Mouse (Mus musculus): ENCODE measurements around the gene Hoxb7. TPM values are rescaled to one million over a fixed set of nuclear protein-coding genes. Genes with fewer than 3 reads are reported as not detected.

Hoxb7 gene
- polyA plus RNA-seq, 1 experiment from 2014 or later, result 0.18 TPM

GRCm38 (mm10) chr11:96327750-96328149, 41.3 kb downstream of the Hoxb7 start:
- WGBS (ENCODE audit: insufficient replicate concordance), result 33% methylated on average over 5 of the region's 5 CpGs
- Histone ChIP-seq H3K9ac (no peak overlapping the region), H3K27ac (no peak overlapping the region), H3K9me3 (replicated peaks) (no peaks in the 10 kb centered on the region), H3K4me3 (no peak overlapping the region), H3K27me3 (replicated peaks) (peaks cover 100% of the 10 kb centered on the region), H3K4me2 (0 out of 2 replicates have a peak overlapping the region, but pooled peaks have one; percentile 6), H3K36me3 (no peaks in the 10 kb centered on the region), H3K4me1 (no peaks in the 10 kb centered on the region)
- no peak for ATAC-seq

GRCm38 (mm10) chr11:96328605-96329004, 42.2 kb downstream of the Hoxb7 start:
- no peak overlapping the region for H3K9ac ChIP-seq
- H3K9me3 ChIP-seq (replicated peaks), result no peaks in the 10 kb centered on the region
- peaks cover 100% of the 10 kb centered on the region for H3K27me3 ChIP-seq (replicated peaks)
- no peak overlapping the region for H3K4me3 ChIP-seq
- ATAC-seq, result no peak
- no peak overlapping the region for H3K27ac ChIP-seq
- 39% methylated on average over 8 of the region's 8 CpGs for WGBS (ENCODE audit: insufficient replicate concordance)
- no peak overlapping the region for H3K4me2 ChIP-seq
- H3K36me3 ChIP-seq, result no peaks in the 10 kb centered on the region
- no peaks in the 10 kb centered on the region for H3K4me1 ChIP-seq

GRCm38 (mm10) chr11:96332105-96332504, 45.7 kb downstream of the Hoxb7 start:
- Histone ChIP-seq H3K4me1 (no peaks in the 10 kb centered on the region), H3K27me3 (replicated peaks) (peaks cover 99% of the 10 kb centered on the region), H3K27ac (no peak overlapping the region), H3K9ac (no peak overlapping the region), H3K4me3 (no peak overlapping the region), H3K36me3 (no peaks in the 10 kb centered on the region), H3K9me3 (replicated peaks) (no peaks in the 10 kb centered on the region), H3K4me2 (peak overlapping the region; percentile 47; the same call in 1 of the 2 replicates)
- no peak for ATAC-seq
- 6% methylated on average over 8 of the region's 8 CpGs for WGBS (ENCODE audit: insufficient replicate concordance)

DNA sequence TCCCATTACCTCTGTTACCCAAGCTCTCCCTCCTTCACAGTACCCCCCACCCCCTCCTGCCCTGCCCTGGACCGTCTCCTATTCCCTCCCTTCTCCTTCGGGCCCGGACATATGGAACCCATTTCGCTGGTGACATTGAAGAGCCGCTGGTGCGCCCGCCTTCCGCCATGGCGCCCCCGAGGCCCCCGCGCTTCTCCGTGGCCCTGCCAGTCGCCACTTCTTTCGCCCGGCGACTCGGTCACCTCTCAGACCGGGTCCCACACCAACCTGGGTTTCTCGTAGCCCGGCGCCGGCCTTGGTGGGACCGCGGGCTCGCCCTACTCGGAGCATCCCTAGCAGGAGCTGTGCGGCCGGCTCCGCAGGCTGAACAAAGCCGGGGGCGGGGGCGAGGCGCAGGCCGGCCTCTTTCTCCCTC, 46.2 kb downstream of the Hoxb7 start:
- 4% methylated on average over 28 of the region's 35 CpGs for WGBS (ENCODE audit: insufficient replicate concordance)
- Histone ChIP-seq H3K36me3 (no peaks in the 10 kb centered on the region), H3K27me3 (replicated peaks) (peaks cover 99% of the 10 kb centered on the region), H3K9me3 (replicated peaks) (no peaks in the 10 kb centered on the region), H3K4me1 (no peaks in the 10 kb centered on the region), H3K4me3 (peak overlapping the region; percentile 32), H3K27ac (peak overlapping the region; percentile 58), H3K9ac (0 out of 2 replicates have a peak overlapping the region, but pooled peaks have one; percentile 23), H3K4me2 (peak overlapping the region; percentile 47)
- no peak for ATAC-seq

DNA sequence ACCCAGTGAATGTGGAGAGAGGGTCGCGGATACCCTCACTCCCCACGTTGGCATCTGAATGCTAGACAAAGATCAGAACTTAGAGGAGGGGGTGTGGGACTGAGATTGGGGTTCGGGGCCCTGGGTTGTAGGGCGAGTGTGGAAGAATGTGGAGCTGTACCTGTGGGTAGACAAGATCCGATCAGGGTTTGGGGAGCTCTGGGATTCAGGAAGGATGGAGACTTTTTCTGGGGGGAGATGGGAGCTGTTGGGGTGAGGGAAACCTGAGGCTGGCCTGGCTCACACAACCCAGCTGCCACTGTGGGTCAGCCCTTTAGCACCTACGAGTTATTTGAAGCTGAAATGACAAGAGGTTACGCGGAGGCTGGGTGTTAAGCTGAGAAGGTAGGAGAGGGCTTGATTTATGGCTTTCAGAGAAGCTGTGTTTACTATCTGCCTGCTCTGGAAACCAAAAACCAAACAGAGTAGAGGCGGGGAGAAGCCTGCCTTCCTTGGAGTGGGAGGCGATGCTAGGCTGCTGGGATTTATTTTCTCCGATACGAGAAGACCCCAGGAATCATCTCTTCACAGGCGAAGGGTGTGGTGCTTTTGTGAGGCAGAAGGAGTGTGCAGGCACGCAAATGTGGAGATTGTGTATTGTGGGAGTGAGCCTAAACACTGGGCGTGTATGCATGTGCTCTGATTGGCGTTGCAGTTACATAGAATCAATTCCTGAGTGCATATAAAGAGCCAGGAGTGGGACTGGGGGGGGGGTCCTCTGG, 47.0 kb downstream of the Hoxb7 start:
- H3K9me3 ChIP-seq (replicated peaks), result no peaks in the 10 kb centered on the region
- H3K4me3 ChIP-seq, result peak overlapping the region; percentile 32; the same call in 1 of the 2 replicates
- H3K4me1 ChIP-seq, result no peaks in the 10 kb centered on the region
- H3K4me2 ChIP-seq, result peak overlapping the region; percentile 47
- H3K9ac ChIP-seq, result peak overlapping the region; percentile 23; the same call in 1 of the 2 replicates
- H3K36me3 ChIP-seq, result no peaks in the 10 kb centered on the region
- peak overlapping the region; percentile 58 for H3K27ac ChIP-seq
- ATAC-seq, result no peak
- 26% methylated on average over 17 of the region's 17 CpGs for WGBS (ENCODE audit: insufficient replicate concordance)
- peaks cover 99% of the 10 kb centered on the region for H3K27me3 ChIP-seq (replicated peaks)

DNA sequence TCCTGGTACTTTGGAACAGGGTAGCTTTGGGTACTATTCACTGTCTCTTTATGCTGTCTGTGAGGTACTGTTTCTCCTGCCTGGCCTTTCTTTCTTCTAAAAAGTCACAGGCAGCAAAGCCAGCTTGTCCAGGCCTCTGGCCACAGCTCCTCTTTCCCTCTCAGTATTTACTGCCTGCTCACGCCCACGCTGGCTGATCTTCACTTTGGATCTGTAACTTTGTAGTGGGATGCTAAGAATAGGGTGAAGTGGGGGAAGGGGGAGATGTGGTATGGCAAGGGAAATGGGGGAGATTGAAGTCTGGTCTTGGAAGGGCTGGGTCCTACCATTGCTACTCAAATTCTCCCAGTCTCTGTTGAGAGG, 47.6 kb downstream of the Hoxb7 start:
- 35% methylated on average over 2 of the region's 2 CpGs for WGBS (ENCODE audit: insufficient replicate concordance)
- Histone ChIP-seq H3K9me3 (replicated peaks) (no peaks in the 10 kb centered on the region), H3K9ac (no peak overlapping the region), H3K4me1 (no peaks in the 10 kb centered on the region), H3K27me3 (replicated peaks) (peaks cover 99% of the 10 kb centered on the region), H3K4me2 (0 out of 2 replicates have a peak overlapping the region, but pooled peaks have one; percentile 47), H3K27ac (peak overlapping the region; percentile 10; the same call in 1 of the 2 replicates), H3K4me3 (no peak overlapping the region), H3K36me3 (no peaks in the 10 kb centered on the region)
- no peak for ATAC-seq

GRCm38 (mm10) chr11:96334998-96335397, 48.6 kb downstream of the Hoxb7 start:
- no peak overlapping the region for H3K4me2 ChIP-seq
- H3K9me3 ChIP-seq (replicated peaks), result no peaks in the 10 kb centered on the region
- H3K27me3 ChIP-seq (replicated peaks), result peaks cover 99% of the 10 kb centered on the region
- H3K4me3 ChIP-seq, result no peak overlapping the region
- no peak overlapping the region for H3K27ac ChIP-seq
- no peak for ATAC-seq
- no peaks in the 10 kb centered on the region for H3K36me3 ChIP-seq
- no peaks in the 10 kb centered on the region for H3K4me1 ChIP-seq
- no peak overlapping the region for H3K9ac ChIP-seq
- WGBS (ENCODE audit: insufficient replicate concordance), result 35% methylated on average over 2 of the region's 3 CpGs

GRCm38 (mm10) chr11:96336597-96336996, 50.2 kb downstream of the Hoxb7 start:
- Histone ChIP-seq H3K27ac (no peak overlapping the region), H3K36me3 (no peaks in the 10 kb centered on the region), H3K4me3 (no peak overlapping the region), H3K9ac (no peak overlapping the region), H3K27me3 (replicated peaks) (peaks cover 99% of the 10 kb centered on the region), H3K4me2 (no peak overlapping the region), H3K4me1 (no peaks in the 10 kb centered on the region), H3K9me3 (replicated peaks) (no peaks in the 10 kb centered on the region)
- WGBS (ENCODE audit: insufficient replicate concordance), result 18% methylated on average over 2 of the region's 2 CpGs
- no peak for ATAC-seq

DNA sequence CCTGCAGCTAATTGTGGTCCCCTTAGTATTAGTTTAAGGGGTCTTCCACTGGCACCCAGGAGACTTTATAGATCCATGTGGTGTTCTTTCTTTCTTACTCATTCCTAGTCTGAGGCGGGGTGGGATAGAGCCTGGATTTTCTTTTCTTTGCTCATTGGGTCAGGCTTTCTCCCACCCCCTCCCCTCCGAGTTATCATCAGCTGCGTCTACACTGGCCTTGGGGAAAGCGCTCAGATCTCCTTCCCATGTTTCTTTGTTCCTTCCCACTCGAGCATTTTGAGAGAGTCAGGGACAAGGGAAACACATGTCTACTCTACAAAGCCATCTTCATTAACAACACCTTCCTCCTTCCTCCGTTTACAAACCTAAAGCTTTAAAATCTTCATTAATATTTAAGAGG, 50.6 kb downstream of the Hoxb7 start:
- H3K4me2 ChIP-seq, result no peak overlapping the region

DNA sequence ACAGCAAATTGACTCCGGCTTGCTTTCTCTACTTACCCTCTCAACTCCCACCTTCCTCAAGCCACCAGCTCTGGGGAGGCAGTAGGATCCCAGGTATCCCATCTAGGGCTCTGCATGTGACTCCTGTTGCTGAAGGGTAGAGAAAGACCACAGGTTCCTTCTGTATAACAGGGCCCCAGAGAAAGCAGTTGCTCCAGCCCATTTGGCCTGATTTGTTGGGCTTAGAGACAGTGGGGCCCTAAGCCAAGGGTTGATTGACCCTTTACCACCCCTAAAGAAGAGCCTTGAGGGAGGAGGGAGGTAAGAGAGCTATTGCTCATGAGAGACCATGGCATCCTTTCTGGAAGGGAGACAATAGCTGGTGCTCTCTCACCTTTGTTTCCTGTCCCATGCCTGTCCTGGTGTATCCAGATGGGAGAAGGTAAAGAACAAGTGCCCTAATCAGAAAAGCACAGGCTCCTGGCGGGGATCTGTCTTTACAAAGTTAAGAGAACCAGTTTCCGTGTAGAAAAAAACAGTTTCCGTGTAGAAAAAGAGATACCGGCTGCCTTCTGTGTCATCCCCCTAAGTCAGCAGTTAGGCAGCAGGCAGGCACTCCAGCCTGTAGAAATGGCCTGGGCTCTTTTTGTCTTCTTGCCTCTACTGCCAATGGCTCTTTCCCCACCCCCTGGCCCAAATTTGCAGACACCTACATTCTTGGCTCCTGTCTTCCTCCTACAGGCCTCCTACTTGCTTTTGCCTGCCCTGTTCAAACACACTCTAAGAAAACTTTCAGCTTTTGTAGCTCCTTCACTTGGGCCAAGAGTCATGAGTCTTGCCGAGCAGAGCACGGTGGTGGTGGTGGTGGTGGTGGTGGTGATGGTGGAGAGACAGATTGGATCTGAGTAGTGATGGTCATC, 52.8 kb downstream of the Hoxb7 start:
- H3K27me3 ChIP-seq (replicated peaks), result peaks cover 99% of the 10 kb centered on the region
- H3K4me2 ChIP-seq, result no peak overlapping the region
- H3K4me1 ChIP-seq, result peaks cover 4% of the 10 kb centered on the region; the same call in 1 of the 2 replicates

More for the DNA sequence above, 50.6 kb downstream of the Hoxb7 start:
- Histone ChIP-seq H3K4me3 (no peak overlapping the region), H3K9me3 (replicated peaks) (no peaks in the 10 kb centered on the region), H3K36me3 (no peaks in the 10 kb centered on the region), H3K9ac (no peak overlapping the region), H3K27ac (no peak overlapping the region), H3K4me1 (peaks cover 4% of the 10 kb centered on the region; the same call in 1 of the 2 replicates), H3K27me3 (replicated peaks) (peaks cover 99% of the 10 kb centered on the region)
- no peak for ATAC-seq
- WGBS (ENCODE audit: insufficient replicate concordance), result 29% methylated on average over 6 of the region's 6 CpGs

More for the DNA sequence above, 52.8 kb downstream of the Hoxb7 start:
- H3K36me3 ChIP-seq, result no peaks in the 10 kb centered on the region
- ATAC-seq, result no peak
- no peak overlapping the region for H3K27ac ChIP-seq
- no peaks in the 10 kb centered on the region for H3K9me3 ChIP-seq (replicated peaks)
- H3K4me3 ChIP-seq, result no peak overlapping the region
- WGBS (ENCODE audit: insufficient replicate concordance), result 25% methylated on average over 7 of the region's 7 CpGs
- H3K9ac ChIP-seq, result no peak overlapping the region

Measured in liver, embryonic 12.5 days (tissue).